ENCODE assay signal across 10 mouse cellular contexts in genomic region chr1:188993218-188993617, GRCm38 (mm10). TPM values are rescaled to one million over a fixed set of nuclear protein-coding genes. Genes with fewer than 3 reads are reported as not detected.
DNase-seq lines count a peak whose midpoint lies in the region; ATAC-seq and TF ChIP-seq lines count a peak whose summit lies in the region.
"Had no signal": no experiment of that assay in that cellular context is flagged by ENCODE, and none has a peak within 500 bp of the region (broad histone marks: within the 10 kb centered on the region; RNA-seq: fewer than 3 reads in every experiment).

No protein-coding gene starts in this region.

- ATAC-seq in forebrain, embryonic 13.5 days: 0 out of 2 replicates have a peak, but pooled peaks have one; percentile 38
- ATAC-seq in forebrain, embryonic 11.5 days (replicated peaks; ENCODE audit: low FRiP score): no peak
- ATAC-seq in neural tube, embryonic 11.5 days (ENCODE audit: insufficient read depth, low FRiP score, low TSS enrichment): no peak
- no peak for ATAC-seq in neural tube, embryonic 15.5 days (ENCODE audit: low FRiP score)
- no peak for ATAC-seq in midbrain, embryonic 14.5 days (ENCODE audit: low FRiP score, low TSS enrichment)
- ATAC-seq: Patski had no signal

- no peak overlapping the region for H3K4me3 ChIP-seq in forebrain, embryonic 13.5 days
- no peak overlapping the region for H3K4me3 ChIP-seq in forebrain, embryonic 11.5 days (ENCODE audit: low read depth, low read length)
- no peak overlapping the region for H3K4me3 ChIP-seq in neural tube, embryonic 11.5 days (ENCODE audit: low read depth, low read length)
- no peak overlapping the region for H3K4me3 ChIP-seq in neural tube, embryonic 15.5 days (replicated peaks)
- no peak overlapping the region for H3K4me3 ChIP-seq in cortical plate, adult 2 months (ENCODE audit: insufficient read depth, low read length)
- H3K4me3 ChIP-seq in midbrain, embryonic 14.5 days (replicated peaks; ENCODE audit: low read depth, low read length): no peak overlapping the region

- H3K4me2 ChIP-seq in forebrain, embryonic 13.5 days: no peak overlapping the region
- no peak overlapping the region for H3K4me2 ChIP-seq in forebrain, embryonic 11.5 days (ENCODE audit: low read depth, low read length, severe bottlenecking)
- H3K4me2 ChIP-seq in neural tube, embryonic 11.5 days (ENCODE audit: low read depth): no peak overlapping the region
- H3K4me2 ChIP-seq in neural tube, embryonic 15.5 days: no peak overlapping the region
- no peak overlapping the region for H3K4me2 ChIP-seq in midbrain, embryonic 14.5 days (ENCODE audit: low read length)

- 44% methylated on average over 4 of the region's 4 CpGs for WGBS in forebrain, embryonic 13.5 days
- 49% methylated on average over 4 of the region's 4 CpGs for WGBS in forebrain, embryonic 11.5 days
- 34% methylated on average over 4 of the region's 4 CpGs for WGBS in neural tube, embryonic 11.5 days
- 36% methylated on average over 4 of the region's 4 CpGs for WGBS in neural tube, embryonic 15.5 days
- 40% methylated on average over 4 of the region's 4 CpGs for WGBS in midbrain, embryonic 14.5 days

- H3K36me3 ChIP-seq in forebrain, embryonic 13.5 days (ENCODE audit: poor library complexity, severe bottlenecking): peaks cover 72% of the 10 kb centered on the region
- peaks cover 2% of the 10 kb centered on the region for H3K36me3 ChIP-seq in forebrain, embryonic 11.5 days (ENCODE audit: control insufficient read depth, insufficient read depth, low read length)
- peaks cover 7% of the 10 kb centered on the region for H3K36me3 ChIP-seq in neural tube, embryonic 11.5 days (ENCODE audit: control insufficient read depth, insufficient read depth, low read length)
- peaks cover 52% of the 10 kb centered on the region for H3K36me3 ChIP-seq in neural tube, embryonic 15.5 days
- peaks cover 66% of the 10 kb centered on the region for H3K36me3 ChIP-seq in midbrain, embryonic 14.5 days (ENCODE audit: control insufficient read depth, insufficient read depth, low read length)

- H3K9ac ChIP-seq in forebrain, embryonic 13.5 days: no peak overlapping the region
- no peak overlapping the region for H3K9ac ChIP-seq in forebrain, embryonic 11.5 days (ENCODE audit: low read length)
- H3K9ac ChIP-seq in neural tube, embryonic 11.5 days (ENCODE audit: low read length): no peak overlapping the region
- no peak overlapping the region for H3K9ac ChIP-seq in neural tube, embryonic 15.5 days (replicated peaks)
- H3K9ac ChIP-seq in midbrain, embryonic 14.5 days (replicated peaks; ENCODE audit: low read length): no peak overlapping the region

- TF ChIP-seq CTCF in cortical plate, adult 2 months (IDR thresholded peaks at IDR 0.05; ENCODE audit: extremely low read depth, insufficient read depth, low read length): peak; percentile 24; the same call in 1 of the 2 replicates

- DNase-seq in forebrain, embryonic 11.5 days (ENCODE audit: low spot score): no peak
- DNase-seq in neural tube, embryonic 11.5 days (ENCODE audit: low spot score): peak; percentile 44
- peak; percentile 39 to 84 for DNase-seq in layer of hippocampus, adult 18-20 months (ENCODE audit: low spot score in 2 of 2)
- peak; percentile 84 for DNase-seq in midbrain, embryonic 14.5 days
- no peak for DNase-seq in neural tube, embryonic 10.5 days (ENCODE audit: extremely low spot score, low spot score)

- H3K9me3 ChIP-seq in forebrain, embryonic 13.5 days (replicated peaks): no peaks in the 10 kb centered on the region
- H3K9me3 ChIP-seq in forebrain, embryonic 11.5 days (ENCODE audit: control insufficient read depth, low read length): no peaks in the 10 kb centered on the region
- no peaks in the 10 kb centered on the region for H3K9me3 ChIP-seq in neural tube, embryonic 11.5 days (ENCODE audit: control insufficient read depth, low read length)
- no peaks in the 10 kb centered on the region for H3K9me3 ChIP-seq in neural tube, embryonic 15.5 days (replicated peaks)
- no peaks in the 10 kb centered on the region for H3K9me3 ChIP-seq in midbrain, embryonic 14.5 days (ENCODE audit: control insufficient read depth, low read length)

- no peaks in the 10 kb centered on the region for H3K4me1 ChIP-seq in forebrain, embryonic 13.5 days
- H3K4me1 ChIP-seq in forebrain, embryonic 11.5 days (replicated peaks; ENCODE audit: control insufficient read depth, insufficient read depth, low read length): no peaks in the 10 kb centered on the region
- H3K4me1 ChIP-seq in neural tube, embryonic 11.5 days (ENCODE audit: control insufficient read depth, insufficient read depth, low read length): no peaks in the 10 kb centered on the region
- H3K4me1 ChIP-seq in neural tube, embryonic 15.5 days: no peaks in the 10 kb centered on the region
- no peaks in the 10 kb centered on the region for H3K4me1 ChIP-seq in cortical plate, adult 2 months (ENCODE audit: control insufficient read depth, insufficient read depth, low read length)
- no peaks in the 10 kb centered on the region for H3K4me1 ChIP-seq in midbrain, embryonic 14.5 days (ENCODE audit: control insufficient read depth, insufficient read depth, low read length)

- no peak for TF ChIP-seq POLR2A in cortical plate, adult 2 months (IDR thresholded peaks at IDR 0.05; ENCODE audit: extremely low read depth, insufficient read depth, low read length)

- H3K27me3 ChIP-seq in forebrain, embryonic 13.5 days: no peaks in the 10 kb centered on the region
- H3K27me3 ChIP-seq in forebrain, embryonic 11.5 days (ENCODE audit: control insufficient read depth, insufficient read depth, low read length): no peaks in the 10 kb centered on the region
- no peaks in the 10 kb centered on the region for H3K27me3 ChIP-seq in neural tube, embryonic 11.5 days (ENCODE audit: control insufficient read depth, insufficient read depth, low read length)
- H3K27me3 ChIP-seq in neural tube, embryonic 15.5 days (replicated peaks): no peaks in the 10 kb centered on the region
- no peaks in the 10 kb centered on the region for H3K27me3 ChIP-seq in midbrain, embryonic 14.5 days (ENCODE audit: control insufficient read depth, insufficient read depth, low read length)
- H3K27me3 ChIP-seq: Patski had no signal

- H3K27ac ChIP-seq in forebrain, embryonic 13.5 days: no peak overlapping the region
- H3K27ac ChIP-seq in forebrain, embryonic 11.5 days (ENCODE audit: low read depth, low read length): no peak overlapping the region
- H3K27ac ChIP-seq in neural tube, embryonic 11.5 days (ENCODE audit: low read depth, low read length): no peak overlapping the region
- H3K27ac ChIP-seq in neural tube, embryonic 15.5 days (replicated peaks): no peak overlapping the region
- no peak overlapping the region for H3K27ac ChIP-seq in cortical plate, adult 2 months (ENCODE audit: insufficient read depth, low read length)
- H3K27ac ChIP-seq in midbrain, embryonic 14.5 days (replicated peaks; ENCODE audit: low read depth, low read length): no peak overlapping the region
- H3K27ac ChIP-seq: macrophage had no signal

RNA-seq across cellular contexts. Expression of gene Kctd3, which starts 14.4 kb away (rescaled TPM):
- 31.8 and 34.4 TPM in 2 replicates for polyA plus RNA-seq in forebrain, embryonic 13.5 days (2015; fragmentation: Nextera tagmentation; extraction: Ambion mirVana)
- polyA plus RNA-seq in forebrain, embryonic 11.5 days (2014; fragmentation: Nextera tagmentation; extraction: Ambion mirVana): 36.4 and 44.6 TPM in 2 replicates
- 40.6 and 41.1 TPM in 2 replicates for polyA plus RNA-seq in neural tube, embryonic 11.5 days (2014; fragmentation: Nextera tagmentation; extraction: Ambion mirVana)
- 48.9 and 49.8 TPM in 2 replicates for polyA plus RNA-seq in neural tube, embryonic 15.5 days (2015; fragmentation: Nextera tagmentation; extraction: Ambion mirVana)
- 87.2 and 91.9 TPM in 2 replicates for polyA plus RNA-seq in cortical plate, adult 2 months (2012; rRNA removed)
- total RNA-seq in layer of hippocampus, adult 18-20 months (2021): 10 to 100 TPM; 76.6 to 81.1 TPM
- 43.1 and 53.9 TPM in 2 replicates for polyA plus RNA-seq in midbrain, embryonic 14.5 days (2014; fragmentation: Nextera tagmentation; extraction: Ambion mirVana)

Comparison
In these comparisons a context has a peak if more than half of its experiments do, and no peak if none do; other contexts are left out.
1. DNase-seq: peak in neural tube, embryonic 11.5 days (single experiment), layer of hippocampus, adult 18-20 months (2 of 2) and midbrain, embryonic 14.5 days (single experiment); none in forebrain, embryonic 11.5 days (single experiment) and neural tube, embryonic 10.5 days (single experiment).